Mouse (Mus musculus): ENCODE data around the gene Hsd17b12. TPM values are rescaled to one million over a fixed set of nuclear protein-coding genes. Genes with fewer than 3 reads are reported as not detected.

Gene Hsd17b12
- polyA plus RNA-seq (2014; fragmentation: Illumina TruSeq; extraction: RNeasy Lipid Tissue Mini Kit (QIAGEN cat#74804); ENCODE audit: low read depth, low replicate concordance), result 650 TPM

DNA sequence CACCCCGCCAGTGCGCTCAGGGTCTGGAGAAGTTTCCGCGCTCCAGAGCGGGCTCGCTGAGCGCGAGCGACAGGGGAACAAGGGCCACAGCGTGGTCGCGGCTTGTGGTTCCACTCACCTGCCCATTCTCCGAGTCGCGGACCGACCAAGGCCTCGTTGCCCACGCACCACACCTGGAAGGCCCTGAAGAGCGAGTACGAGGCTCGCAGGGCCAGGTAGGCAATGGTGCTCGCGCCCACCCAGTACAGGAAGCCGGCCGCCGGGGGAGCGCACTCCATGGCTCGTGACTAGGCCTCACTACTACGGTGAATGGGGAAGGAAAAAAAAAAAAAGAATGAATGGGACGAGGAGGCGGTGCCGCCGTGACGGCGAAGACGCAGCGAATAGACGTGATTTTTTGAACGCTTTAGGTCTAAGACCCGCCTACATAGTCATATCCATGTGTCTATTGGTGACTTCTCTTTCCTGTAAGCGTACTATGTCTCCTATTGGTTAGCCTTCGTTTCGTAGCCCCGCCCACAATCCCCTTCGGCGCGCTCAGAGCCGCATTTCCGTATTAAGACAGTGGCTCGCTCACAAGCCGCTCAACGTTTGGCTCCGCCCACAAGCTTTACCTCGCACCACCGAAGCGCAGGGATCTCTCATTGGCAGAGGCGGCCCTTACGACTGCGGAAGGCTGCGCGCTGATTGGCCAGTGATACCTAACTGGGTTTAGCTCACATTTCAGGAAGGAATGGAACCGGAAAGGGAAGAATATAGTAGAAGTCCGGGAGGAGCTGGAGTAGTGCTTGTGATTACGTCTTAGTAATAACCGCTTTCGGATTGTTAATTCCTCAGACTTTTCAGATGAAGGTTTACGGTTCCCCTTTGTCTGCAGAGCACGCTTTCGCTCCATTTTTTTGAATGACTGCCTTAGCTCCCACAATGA, at the start of gene Hsd17b12:
Gene Hsd17b12, minus strand, starts transcription at position 373 of the 928 bp plus-strand sequence.

DNA sequence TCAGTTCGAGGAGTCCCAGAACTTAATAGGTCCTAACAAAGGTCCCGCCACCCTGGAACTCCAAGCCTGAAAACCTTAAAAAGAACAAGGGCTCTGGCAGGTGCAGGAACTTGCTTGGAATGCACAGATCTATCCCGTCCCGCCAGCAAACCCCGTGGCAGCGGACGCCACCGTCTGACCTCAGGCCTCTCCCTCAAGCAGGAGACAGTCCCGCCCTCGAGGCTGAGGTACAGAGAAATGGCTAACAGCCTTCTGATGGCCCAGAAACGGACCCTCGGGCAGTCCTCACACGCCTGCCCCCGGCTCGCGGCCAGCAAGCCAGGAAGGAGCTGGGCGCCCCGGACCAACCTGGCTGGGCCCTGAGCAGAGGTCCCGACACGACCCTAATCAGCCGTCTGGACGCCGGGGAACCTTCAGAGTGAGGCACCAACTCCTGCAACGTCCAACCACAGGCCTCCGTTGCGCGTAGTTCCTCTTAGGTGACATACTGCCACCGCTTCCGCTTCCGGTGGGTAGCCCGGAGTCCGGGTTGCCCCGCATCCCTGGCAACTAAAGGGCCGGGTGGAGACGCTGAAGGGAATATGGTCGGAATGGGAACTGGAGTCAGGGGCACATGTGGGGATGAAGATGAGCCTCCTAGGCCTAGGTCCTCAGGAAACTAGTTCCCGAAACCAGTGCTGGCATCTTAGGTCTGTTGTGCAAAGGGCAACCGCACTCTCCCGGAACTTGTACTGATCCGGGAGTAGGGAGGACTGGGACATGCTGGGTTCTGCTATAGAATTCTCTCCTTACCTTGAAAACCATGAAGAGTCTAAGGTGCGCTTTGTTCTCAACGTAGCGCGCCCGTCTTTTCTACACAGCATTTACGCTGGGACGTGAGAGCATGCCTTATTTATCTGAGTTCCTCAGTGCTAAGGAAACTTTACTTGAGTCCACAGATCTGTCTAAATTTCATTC, 147.2 kb downstream of the Hsd17b12 start, which contains the start of gene Alkbh3:
Gene Alkbh3, minus strand, starts transcription at position 473 of the 957 bp plus-strand sequence.

DNA sequence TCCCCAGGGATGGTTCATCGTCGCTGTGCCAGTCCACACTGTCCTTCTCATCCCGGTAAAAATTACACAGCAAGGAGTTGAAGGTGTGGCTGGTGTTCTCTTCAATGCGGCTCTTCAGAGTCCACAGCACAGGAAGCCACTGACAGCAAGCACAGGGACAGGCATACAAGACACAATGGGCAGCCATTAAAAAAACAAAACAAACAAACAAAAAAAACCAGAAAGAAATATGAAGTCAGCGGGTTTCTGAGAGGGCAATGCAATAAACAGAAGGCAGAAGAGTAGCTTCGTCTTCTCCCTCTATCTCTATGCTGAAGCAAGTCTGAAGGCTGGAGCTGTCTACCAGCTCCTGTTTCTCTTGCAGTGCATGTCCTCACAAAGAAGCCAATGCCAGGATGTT, 161.5 kb downstream of the Hsd17b12 start, which contains the start of gene Gm27027:
Gene Gm27027, minus strand, starts transcription at position 101 of the 400 bp plus-strand sequence.

Other genes starting within 250 kb of the Hsd17b12 start
- gene Gm13889, start 200.8 kb downstream of the Hsd17b12 start, polyA plus RNA-seq (2014; fragmentation: Illumina TruSeq; extraction: RNeasy Lipid Tissue Mini Kit (QIAGEN cat#74804); ENCODE audit: low read depth, low replicate concordance), result 0.52 TPM
- gene Gm27027, start 161.6 kb downstream of the Hsd17b12 start, polyA plus RNA-seq (2014; fragmentation: Illumina TruSeq; extraction: RNeasy Lipid Tissue Mini Kit (QIAGEN cat#74804); ENCODE audit: low read depth, low replicate concordance), result not detected
- gene Alkbh3, start 147.2 kb downstream of the Hsd17b12 start, polyA plus RNA-seq (2014; fragmentation: Illumina TruSeq; extraction: RNeasy Lipid Tissue Mini Kit (QIAGEN cat#74804); ENCODE audit: low read depth, low replicate concordance), result 17.0 TPM
- gene Ttc17, start 248.7 kb upstream of the Hsd17b12 start, polyA plus RNA-seq (2014; fragmentation: Illumina TruSeq; extraction: RNeasy Lipid Tissue Mini Kit (QIAGEN cat#74804); ENCODE audit: low read depth, low replicate concordance), result 109 TPM